Mouse (Mus musculus) cerebellum, adult 2 months (tissue): ENCODE results near the gene Ndufb7.

Experiments
- CTCF ChIP-seq: fragments of 200-500 bp; IDR thresholded peaks from 2 replicates; pipeline ENCODE4 v1.5.1; 2011; ENCODE audit warnings: low read depth, mild to moderate bottlenecking, control low read depth, low read length, moderate library complexity, borderline replicate concordance; ENCODE audit not compliant: insufficient read depth
- POLR2A ChIP-seq: fragments of 200-500 bp; IDR thresholded peaks from 2 replicates; pipeline ENCODE4 v1.6.1; 2011; ENCODE audit warnings: low read length, control low read depth, borderline replicate concordance; ENCODE audit not compliant: insufficient read depth

DNA sequence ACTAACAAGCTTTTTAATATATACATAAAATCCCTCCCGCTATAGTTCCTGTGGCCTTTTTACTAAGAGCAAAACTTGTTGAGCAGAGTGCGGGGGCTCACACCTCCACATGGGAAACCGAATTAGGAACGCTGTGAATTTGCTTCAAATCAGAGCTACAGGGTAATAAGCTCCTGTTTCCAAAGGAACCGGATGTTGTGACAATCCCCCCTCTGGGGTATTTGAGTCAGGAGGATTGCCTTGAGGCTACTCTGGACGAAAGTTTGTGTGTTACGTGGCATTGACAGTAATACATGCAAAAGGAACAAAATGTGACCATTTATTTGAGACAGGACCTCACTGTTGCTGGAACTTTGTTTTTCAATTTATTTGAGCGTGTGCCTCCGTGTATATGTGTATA lies 42.6 kb downstream of the Ndufb7 start:
- no peak for TF ChIP-seq CTCF
- no peak for TF ChIP-seq POLR2A
